Mouse (Mus musculus): ENCODE results near the gene Bola1.

GRCm38 (mm10) chr3:96226695-96227648 is 7.5 kb upstream of the Bola1 start:
- TF ChIP-seq POLR2A (IDR thresholded peaks at IDR 0.05; ENCODE audit: control insufficient read depth, extremely low read depth, insufficient read depth, low read length, poor library complexity) (no peak), CTCF (IDR thresholded peaks at IDR 0.05; ENCODE audit: borderline replicate concordance, control insufficient read depth, extremely low read depth, insufficient read depth, low read length, poor library complexity) (no peak)
